Mouse (Mus musculus) heart, adult 2 months (tissue): ENCODE measurements around the gene Hoxc11. TPM values are rescaled to one million over a fixed set of nuclear protein-coding genes. Genes with fewer than 3 reads are reported as not detected.

Source experiments
- DNase-seq, 2 experiments: peaks; one replicate each; pipeline ENCODE4 v3.0.0; 2021
- H3K27ac ChIP-seq: fragments of 200-600 bp; 2 replicates; pipeline ENCODE4 v1.8.1; 2022
- H3K27me3 ChIP-seq: fragments of 200-500 bp; 2 replicates; pipeline ENCODE4 v1.6.1; 2012; ENCODE audit warnings: mild to moderate bottlenecking, low read length, inconsistent platforms, mixed read lengths; ENCODE audit not compliant: control insufficient read depth, insufficient read depth
- H3K36me3 ChIP-seq: fragments of 200-500 bp; 2 replicates; pipeline ENCODE4 v1.6.1; 2012; ENCODE audit warnings: low read length, inconsistent platforms; ENCODE audit not compliant: control insufficient read depth, insufficient read depth
- H3K4me1 ChIP-seq: fragments of 200-500 bp; 2 replicates; pipeline ENCODE4 v1.6.1; 2011; ENCODE audit warnings: low read length; ENCODE audit not compliant: control insufficient read depth, insufficient read depth
- H3K4me3 ChIP-seq: fragments of 200-600 bp; 2 replicates; pipeline ENCODE4 v1.8.1; 2022
- H3K79me2 ChIP-seq: fragments of 200-500 bp; replicated peaks from 2 replicates; pipeline ENCODE4 v1.6.1; 2012; ENCODE audit warnings: mild to moderate bottlenecking, inconsistent platforms, low read length, moderate library complexity, mixed read lengths; ENCODE audit not compliant: control insufficient read depth, insufficient read depth
- H3K9ac ChIP-seq: fragments of 200-500 bp; 2 replicates; pipeline ENCODE4 v1.6.1; 2012; ENCODE audit warnings: low read depth, mild to moderate bottlenecking, control low read depth, inconsistent platforms, low read length, mixed read lengths
- CTCF ChIP-seq: fragments of 200-600 bp; IDR thresholded peaks from 2 replicates; pipeline ENCODE4 v1.8.1; 2022; ENCODE audit warnings: antibody characterized with exemption, mild to moderate bottlenecking, moderate library complexity
- EP300 ChIP-seq: fragments of 200-500 bp; IDR thresholded peaks from 2 replicates; pipeline ENCODE4 v1.6.1; 2011; ENCODE audit warnings: low read depth, low read length, control low read depth; ENCODE audit not compliant: insufficient read depth
- POLR2A ChIP-seq: fragments of 200-500 bp; IDR thresholded peaks from 2 replicates; pipeline ENCODE4 v1.6.1; 2011; ENCODE audit warnings: mild to moderate bottlenecking, low read depth, low read length, control low read depth; ENCODE audit not compliant: insufficient read depth
- WGBS: fragments of 180-500 bp; shearing (Covaris S2); methylation state at CpG from one replicate; pipeline ENCODE4 v1.1.7; 2018; 5-methylcytosine and 5-hydroxymethylcytosine counted together
- intact Hi-C: fragments of 180-260 bp; cut with DNase I; formaldehyde crosslinking; loops from one replicate; pipeline ENCODE4 v1.15.1; 2025
- microRNA-seq, 2 experiments: library from miRNA; unstranded; fragments of <30 nt; microRNA quantifications; one replicate each; pipeline ENCODE4 v1.2.0; 2021
- polyA plus RNA-seq: library from polyadenylated mRNA; depleted of rRNA; stranded (reverse); fragments of >200 nt; gene quantifications from 2 replicates; pipeline ENCODE4 v1.2.3, GENCODE M21; 2012; rRNA removed
- total RNA-seq, 2 experiments: library from RNA; stranded (reverse); gene quantifications; 2 replicates each; pipeline ENCODE4 v1.2.3; 2021

The Hoxc11 gene
- total and polyA plus RNA-seq, 3 experiments, result not detected

DNA sequence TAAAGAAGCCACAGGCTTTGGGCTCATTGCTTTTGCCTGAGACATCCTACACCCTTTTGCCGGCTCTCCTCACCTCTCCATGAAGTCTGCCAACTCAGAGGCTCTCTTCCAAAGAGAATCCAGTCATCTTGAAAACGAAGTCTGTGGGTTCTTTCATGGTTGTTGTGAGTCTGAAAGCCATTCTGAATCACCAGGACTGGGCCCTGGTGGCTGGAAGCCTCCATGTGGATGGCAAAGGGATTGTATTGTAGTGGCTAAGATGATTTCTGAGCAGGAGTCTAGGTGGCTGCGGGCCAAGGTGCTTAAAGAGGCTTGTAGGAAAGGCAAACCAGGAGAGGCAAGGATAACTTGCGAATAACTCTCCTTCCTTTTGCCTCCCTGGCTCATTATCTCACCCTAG, 47.9 kb downstream of the Hoxc11 start:
- Histone ChIP-seq H3K79me2 (no peaks in the 10 kb centered on the region), H3K27me3 (peaks cover 21% of the 10 kb centered on the region), H3K4me1 (no peaks in the 10 kb centered on the region), H3K27ac (no peak overlapping the region), H3K36me3 (no peaks in the 10 kb centered on the region), H3K4me3 (no peak overlapping the region), H3K9ac (no peak overlapping the region)
- TF ChIP-seq POLR2A (no peak), EP300 (no peak), CTCF (no peak)
- intact Hi-C loops, result no loop called here
- no peak for DNase-seq
- WGBS, result 43% methylated on average over 4 of the region's 4 CpGs

DNA sequence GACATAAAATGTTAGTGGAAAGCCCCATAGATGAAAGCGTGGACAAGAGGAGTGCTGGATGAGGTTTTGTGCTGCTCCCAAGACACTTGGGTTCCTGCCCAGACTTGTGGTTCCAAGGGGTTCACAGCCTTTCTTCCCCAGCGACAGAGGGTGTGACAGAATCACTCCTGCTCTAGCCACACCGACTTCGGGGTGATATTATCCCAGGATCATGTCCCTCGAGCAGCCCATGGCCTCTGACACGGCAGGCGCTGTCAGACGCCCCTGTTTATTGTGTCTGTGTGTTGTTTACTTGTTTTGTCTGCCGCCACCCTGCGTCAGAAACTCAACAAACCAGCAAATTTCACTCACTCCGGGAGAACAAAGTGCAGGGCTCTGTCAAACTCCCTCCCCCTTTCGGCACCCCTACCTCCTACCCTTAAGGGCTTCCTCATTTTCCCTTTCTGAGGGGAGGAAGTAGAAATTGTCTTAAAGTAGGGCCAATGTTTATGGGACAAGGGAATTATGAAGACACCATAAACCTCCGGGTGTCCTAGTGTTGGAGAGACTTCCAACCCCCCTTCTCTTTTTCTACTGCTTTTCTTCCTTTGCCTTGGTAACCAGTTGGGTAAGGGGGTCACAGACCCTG, 48.7 kb downstream of the Hoxc11 start:
- Histone ChIP-seq H3K9ac (no peak overlapping the region), H3K79me2 (no peaks in the 10 kb centered on the region), H3K4me1 (no peaks in the 10 kb centered on the region), H3K36me3 (no peaks in the 10 kb centered on the region), H3K4me3 (no peak overlapping the region), H3K27ac (no peak overlapping the region), H3K27me3 (peaks cover 15% of the 10 kb centered on the region)
- TF ChIP-seq POLR2A (no peak), EP300 (no peak), CTCF (no peak)
- WGBS, result 35% methylated on average over 13 of the region's 13 CpGs
- intact Hi-C loops, result no loop called here
- DNase-seq, result no peak

DNA sequence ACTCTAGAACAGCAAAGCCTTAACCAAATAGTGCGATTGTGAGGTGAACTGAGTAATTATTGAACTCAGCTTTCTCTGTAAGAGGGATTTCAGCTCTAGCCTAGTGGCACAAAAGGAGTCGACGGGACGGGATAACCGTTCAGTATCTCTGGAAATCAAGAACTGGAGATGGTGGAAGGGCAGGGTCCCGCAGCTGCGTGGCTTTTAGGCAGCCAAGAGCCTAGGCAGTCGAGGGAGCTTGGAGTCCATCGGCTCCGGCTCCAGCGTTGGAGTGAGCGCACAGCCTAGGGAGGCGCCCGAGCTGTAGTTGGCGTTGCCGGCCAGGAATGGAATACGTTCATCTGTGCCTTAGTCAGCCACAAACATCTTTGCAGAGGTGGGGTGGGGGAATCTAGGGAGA, 51.1 kb downstream of the Hoxc11 start:
- H3K27me3 ChIP-seq, result peaks cover 15% of the 10 kb centered on the region
- H3K27ac ChIP-seq, result no peak overlapping the region
- no peak for TF ChIP-seq CTCF
- no peak for TF ChIP-seq POLR2A
- DNase-seq, result no peak
- no peaks in the 10 kb centered on the region for H3K36me3 ChIP-seq
- no peak overlapping the region for H3K9ac ChIP-seq
- WGBS, result 10% methylated on average over 17 of the region's 17 CpGs
- intact Hi-C loops, result no loop called here
- no peaks in the 10 kb centered on the region for H3K79me2 ChIP-seq
- no peak overlapping the region for H3K4me3 ChIP-seq
- no peaks in the 10 kb centered on the region for H3K4me1 ChIP-seq

DNA sequence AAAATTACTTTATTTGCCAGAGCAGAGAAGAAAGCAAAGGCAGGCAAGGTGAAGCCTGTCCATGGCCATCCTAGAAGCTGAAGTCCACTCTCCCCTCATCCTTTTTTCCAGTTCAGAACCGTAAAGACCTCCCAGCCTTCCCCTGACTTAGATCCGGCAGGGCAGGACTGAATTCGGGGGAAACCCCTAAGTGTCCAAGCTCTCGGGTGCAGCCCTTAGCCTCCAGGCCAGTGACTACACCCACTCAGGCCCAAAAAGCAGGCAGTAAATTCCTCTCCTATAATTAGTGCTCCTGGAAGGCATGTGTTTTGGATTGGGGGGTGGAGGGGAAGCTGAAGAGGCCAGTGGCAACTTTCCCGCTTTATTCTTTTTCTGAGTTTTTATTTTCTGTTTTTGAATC, 51.6 kb downstream of the Hoxc11 start:
- Histone ChIP-seq H3K27ac (no peak overlapping the region), H3K4me1 (no peaks in the 10 kb centered on the region), H3K79me2 (no peaks in the 10 kb centered on the region), H3K27me3 (peaks cover 19% of the 10 kb centered on the region), H3K36me3 (no peaks in the 10 kb centered on the region), H3K9ac (no peak overlapping the region), H3K4me3 (no peak overlapping the region)
- no peak for TF ChIP-seq EP300
- no peak for TF ChIP-seq CTCF
- intact Hi-C loops, result no loop called here
- WGBS, result 16% methylated on average over 5 of the region's 5 CpGs
- no peak for DNase-seq

DNA sequence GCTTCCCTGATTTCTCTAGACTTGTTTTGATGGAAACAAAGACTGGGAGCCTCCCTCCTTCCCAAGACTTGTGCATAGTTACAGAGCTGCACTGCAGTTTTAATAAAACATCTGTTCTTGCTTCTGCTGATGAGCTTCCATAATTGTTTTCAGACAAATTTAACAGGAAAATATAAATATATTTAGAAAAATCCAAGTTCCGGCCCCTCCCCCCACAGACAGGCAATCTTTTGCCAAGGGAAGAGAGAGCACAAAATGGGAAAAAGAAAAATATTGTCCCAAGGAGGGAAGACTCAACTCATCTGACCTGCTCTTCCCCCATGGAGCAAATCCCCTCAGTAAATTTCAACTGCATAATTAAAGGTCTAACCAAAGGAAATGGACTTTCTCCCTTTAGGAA, 52.1 kb downstream of the Hoxc11 start:
- H3K4me3 ChIP-seq, result no peak overlapping the region
- H3K27me3 ChIP-seq, result peaks cover 23% of the 10 kb centered on the region
- H3K79me2 ChIP-seq, result no peaks in the 10 kb centered on the region
- no peak overlapping the region for H3K27ac ChIP-seq
- H3K36me3 ChIP-seq, result no peaks in the 10 kb centered on the region
- WGBS, result 6% methylated on average over 1 of the region's 1 CpGs
- no peak overlapping the region for H3K9ac ChIP-seq
- DNase-seq, result no peak
- H3K4me1 ChIP-seq, result no peaks in the 10 kb centered on the region
- TF ChIP-seq EP300 (no peak), CTCF (no peak), POLR2A (no peak)
- intact Hi-C loops, result no loop called here

Small RNA genes within 50 kb of the gene (microRNA-seq; reads per million reads assigned to microRNA genes)
- 1.2 to 18.0 reads per million in 2 experiments for gene Mir196a-2

Other genes starting within 250 kb of the Hoxc11 start
- gene Calcoco1, start 232.2 kb upstream of the Hoxc11 start, total RNA-seq, result 100 to 1,000 TPM in 1 of 2 experiments, 10 to 100 TPM in 1; 98.0 to 124 TPM
- 108 and 133 TPM in 2 replicates for gene Calcoco1, start 232.2 kb upstream of the Hoxc11 start, polyA plus RNA-seq
- not detected for gene Hoxc13, start 33.3 kb upstream of the Hoxc11 start, total RNA-seq
- gene Hoxc13, start 33.3 kb upstream of the Hoxc11 start, polyA plus RNA-seq, result not detected in 2 replicates
- gene Hoxc12, start 17.7 kb upstream of the Hoxc11 start, total RNA-seq, result not detected
- gene Hoxc12, start 17.7 kb upstream of the Hoxc11 start, polyA plus RNA-seq, result not detected in 2 replicates
- not detected for gene Hoxc10, start 12.4 kb downstream of the Hoxc11 start, total RNA-seq
- gene Hoxc10, start 12.4 kb downstream of the Hoxc11 start, polyA plus RNA-seq, result not detected in 2 replicates
- not detected for gene Hoxc5, start 13.0 kb downstream of the Hoxc11 start, total RNA-seq
- gene Hoxc5, start 13.0 kb downstream of the Hoxc11 start, polyA plus RNA-seq, result 0.20 TPM in 1 of 2 replicates, not detected in the other
- gene Hoxc9, start 22.0 kb downstream of the Hoxc11 start, total RNA-seq, result not detected
- not detected in 2 replicates for gene Hoxc9, start 22.0 kb downstream of the Hoxc11 start, polyA plus RNA-seq
- gene Hoxc8, start 36.2 kb downstream of the Hoxc11 start, total RNA-seq, result not detected
- not detected in 2 replicates for gene Hoxc8, start 36.2 kb downstream of the Hoxc11 start, polyA plus RNA-seq
- not detected for gene Hoxc6, start 43.8 kb downstream of the Hoxc11 start, total RNA-seq
- not detected in 2 replicates for gene Hoxc6, start 43.8 kb downstream of the Hoxc11 start, polyA plus RNA-seq
- not detected for gene Hoxc4, start 64.5 kb downstream of the Hoxc11 start, total RNA-seq
- gene Hoxc4, start 64.5 kb downstream of the Hoxc11 start, polyA plus RNA-seq, result 0.10 TPM in 1 of 2 replicates, not detected in the other
- 10 to 100 TPM; 13.9 to 15.2 TPM for gene Smug1, start 212.7 kb downstream of the Hoxc11 start, total RNA-seq
- gene Smug1, start 212.7 kb downstream of the Hoxc11 start, polyA plus RNA-seq, result 13.3 and 13.9 TPM in 2 replicates